Mouse (Mus musculus) C3H10T1/2 (cell line): ENCODE measurements around the gene Rgs21. TPM values are rescaled to one million over a fixed set of nuclear protein-coding genes. Genes with fewer than 3 reads are reported as not detected.

Experiments used
- polyA plus RNA-seq, 2 experiments: library from polyadenylated mRNA; unstranded; fragments of >200 nt; fragmentation: generic; extraction: Trizol; gene quantifications; one replicate each; pipeline ENCODE4 v1.2.1; 2012; ENCODE audit warnings: missing spikeins in 2 of 2

Rgs21 gene
- polyA plus RNA-seq = not detected

DNA sequence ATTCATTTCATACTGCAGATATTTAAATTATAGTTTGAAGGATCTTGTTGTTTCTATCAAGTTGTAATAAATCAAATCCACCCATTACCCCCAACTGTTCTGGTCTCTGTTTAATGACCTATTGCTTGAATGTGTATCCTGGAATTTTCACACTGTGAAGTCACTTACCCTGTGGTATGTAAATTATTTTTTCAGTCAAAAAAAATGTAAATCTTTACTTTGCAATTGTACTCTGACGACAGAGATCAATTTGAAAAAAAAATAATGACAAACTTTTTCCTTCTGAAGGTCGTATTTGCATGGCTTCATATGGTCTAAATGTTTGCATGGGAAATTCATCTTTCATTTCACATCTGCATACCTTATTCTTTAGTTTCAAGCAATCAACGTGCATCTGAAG is at the start of gene Rgs21:
Gene Rgs21 (minus strand): TSS at position 101 of the 400 bp plus-strand sequence.

Other genes starting within 250 kb of the Rgs21 start
- not detected for gene Rgs18, start 207.8 kb upstream of the Rgs21 start, polyA plus RNA-seq